Comparison of ENCODE assay signal across 12 mouse cellular contexts in the genomic region with DNA sequence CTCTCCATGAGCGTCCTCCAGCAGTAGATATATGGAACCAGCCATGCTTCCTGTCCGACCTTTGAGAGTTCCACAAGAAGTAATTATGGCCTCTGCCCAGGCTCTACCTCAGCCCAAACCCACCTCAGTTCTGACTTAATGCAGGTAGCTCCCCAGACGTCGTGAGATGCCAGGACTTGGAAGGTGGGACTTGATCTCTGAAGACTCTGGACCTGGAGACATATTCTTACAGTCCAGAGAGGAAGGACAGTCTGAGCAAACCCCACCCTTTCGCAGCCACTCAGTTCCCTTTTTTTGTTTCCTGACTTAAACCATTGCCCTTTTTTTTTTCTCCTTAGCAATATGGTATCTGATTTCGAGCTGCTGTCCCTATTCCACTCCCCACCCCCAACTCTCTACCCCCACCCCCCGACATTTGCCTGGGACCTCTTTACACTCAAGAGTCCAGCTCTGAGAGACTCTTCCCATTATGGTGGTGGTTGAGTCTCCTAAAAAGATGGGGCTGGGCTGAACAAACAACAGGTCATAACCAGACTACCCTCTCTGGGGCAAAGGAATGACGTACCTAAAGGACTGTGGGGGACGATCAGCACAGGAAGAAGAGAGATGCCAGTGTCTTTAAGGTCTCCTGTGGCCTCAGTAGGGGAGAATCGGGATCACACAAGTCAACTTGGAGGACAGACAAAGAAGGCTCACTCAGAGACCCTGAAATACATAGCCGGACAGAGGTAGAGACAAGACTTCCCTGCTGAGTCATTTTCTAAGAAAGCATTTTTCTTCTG. TPM values are rescaled to one million over a fixed set of nuclear protein-coding genes. Genes with fewer than 3 reads are reported as not detected.
DNase-seq lines count a peak whose midpoint lies in the region; ATAC-seq lines count a peak whose summit lies in the region.
"Had no signal": no experiment of that assay in that cellular context is flagged by ENCODE, and none has a peak within 500 bp of the region (broad histone marks: within the 10 kb centered on the region; RNA-seq: fewer than 3 reads in every experiment).

Btk (minus strand) TSS at position 683 of the 782 bp plus-strand sequence.

- 30% methylated on average over 11 of the region's 11 CpGs for WGBS in liver, embryonic 12.5 days (ENCODE audit: insufficient replicate concordance)
- 84% methylated on average over 11 of the region's 11 CpGs for WGBS in hindbrain, embryonic 16.5 days

- intact Hi-C loops in heart, postnatal 14 days (cut with DNase I): no loop called here

- H3K4me3 ChIP-seq in liver, embryonic 12.5 days: peak within 1 kb of the TSS; percentile 50
- no peak within 1 kb of the TSS for H3K4me3 ChIP-seq in hindbrain, embryonic 16.5 days (ENCODE audit: low read length)

- H3K4me1 ChIP-seq in liver, embryonic 12.5 days: peaks cover 45% of the 10 kb centered on the region
- H3K4me1 ChIP-seq in hindbrain, embryonic 16.5 days (ENCODE audit: control insufficient read depth, insufficient read depth, low read depth, low read length): peaks cover 6% of the 10 kb centered on the region
- H3K4me1 ChIP-seq: stomach, embryonic 15.5 days had no signal

- ATAC-seq in liver, embryonic 12.5 days: peak; percentile 11; the same call in 1 of the 2 replicates
- ATAC-seq in monocyte, adult 5-6 weeks (replicated peaks; ENCODE audit: insufficient number of reproducible peaks, low FRiP score, low TSS enrichment, poor library complexity, severe bottlenecking): peak; percentile 30
- no peak for ATAC-seq in hindbrain, embryonic 16.5 days

- no peaks in the 10 kb centered on the region for H3K9me3 ChIP-seq in liver, embryonic 12.5 days (replicated peaks)
- H3K9me3 ChIP-seq in hindbrain, embryonic 16.5 days (ENCODE audit: control insufficient read depth, low read length): no peaks in the 10 kb centered on the region
- H3K9me3 ChIP-seq: stomach, embryonic 15.5 days had no signal

- peak; percentile 90 for DNase-seq in heart, adult 11 months
- no peak for DNase-seq in heart, postnatal 14 days
- peak; percentile 92 for DNase-seq in MEL-GATA-1-ER (ENCODE audit: extremely low read depth, low read depth)
- DNase-seq in heart, adult 9 months (ENCODE audit: low spot score in 2 of 2): no peak
- DNase-seq in retina, postnatal 1 day: no peak
- DNase-seq: cerebellum, postnatal 10 days; heart, postnatal 10 days; lung, embryonic 14.5 days had no signal

- H3K4me2 ChIP-seq in liver, embryonic 12.5 days: peak within 1 kb of the TSS; percentile 66
- no peak within 1 kb of the TSS for H3K4me2 ChIP-seq in hindbrain, embryonic 16.5 days (ENCODE audit: low read length)

- H3K9ac ChIP-seq in liver, embryonic 12.5 days: peak within 1 kb of the TSS; percentile 65
- no peak within 1 kb of the TSS for H3K9ac ChIP-seq in hindbrain, embryonic 16.5 days (ENCODE audit: low read depth, low read length)
- H3K9ac ChIP-seq: stomach, embryonic 15.5 days had no signal

- peaks cover 11% of the 10 kb centered on the region for H3K36me3 ChIP-seq in liver, embryonic 12.5 days
- H3K36me3 ChIP-seq in hindbrain, embryonic 16.5 days (ENCODE audit: control insufficient read depth, insufficient read depth, low read length): no peaks in the 10 kb centered on the region
- H3K36me3 ChIP-seq: stomach, embryonic 15.5 days had no signal

- H3K27me3 ChIP-seq in liver, embryonic 12.5 days (replicated peaks): no peaks in the 10 kb centered on the region
- H3K27me3 ChIP-seq in hindbrain, embryonic 16.5 days (replicated peaks; ENCODE audit: control insufficient read depth, insufficient read depth, low read length): no peaks in the 10 kb centered on the region
- H3K27me3 ChIP-seq: stomach, embryonic 15.5 days had no signal

- peak within 1 kb of the TSS; percentile 80 for H3K27ac ChIP-seq in liver, embryonic 12.5 days
- H3K27ac ChIP-seq in hindbrain, embryonic 16.5 days (ENCODE audit: low read depth, low read length): no peak within 1 kb of the TSS
- H3K27ac ChIP-seq: stomach, embryonic 15.5 days had no signal

RNA-seq across cellular contexts. Expression of gene Btk, which starts in this region (rescaled TPM):
- 1 to 10 TPM in 1 of 2 experiments, under 1 TPM in 1; 0.88 to 1.5 TPM for total RNA-seq in heart, postnatal 14 days (2021)
- polyA plus RNA-seq in liver, embryonic 12.5 days (2016; fragmentation: Nextera tagmentation; extraction: Ambion mirVana): 29.9 and 30.8 TPM in 2 replicates
- 35.8 to 82.3 TPM (median 41.6 TPM) in 3 replicates for total RNA-seq in monocyte, adult 5-6 weeks (2017)
- 0.48 and 0.51 TPM in 2 replicates for polyA plus RNA-seq in hindbrain, embryonic 16.5 days (2015; fragmentation: Nextera tagmentation; extraction: Ambion mirVana)

Comparison
In these comparisons a context has a peak if more than half of its experiments do, and no peak if none do; other contexts are left out.
1. RNA of gene Btk (total RNA-seq): 35.8 to 82.3 TPM in monocyte, adult 5-6 weeks; 0.88 to 1.5 TPM in heart, postnatal 14 days; every median in the first group is over 10 times any median in the second.
2. RNA of gene Btk (polyA plus RNA-seq): 29.9 to 30.8 TPM in liver, embryonic 12.5 days; 0.48 to 0.51 TPM in hindbrain, embryonic 16.5 days; every median in the first group is over 10 times any median in the second.
3. DNase-seq: peak in heart, adult 11 months (single experiment) and MEL-GATA-1-ER (single experiment); none in heart, postnatal 14 days (0 of 2), heart, adult 9 months (0 of 2) and retina, postnatal 1 day (single experiment).